Mouse (Mus musculus) right cerebral cortex, postnatal 4 days (tissue): ENCODE measurements around the gene Mrpl12.

Experiments
- DNase-seq: peaks from one replicate; pipeline ENCODE4 v3.0.0-alpha.2; 2022

Gene Mrpl12

DNA sequence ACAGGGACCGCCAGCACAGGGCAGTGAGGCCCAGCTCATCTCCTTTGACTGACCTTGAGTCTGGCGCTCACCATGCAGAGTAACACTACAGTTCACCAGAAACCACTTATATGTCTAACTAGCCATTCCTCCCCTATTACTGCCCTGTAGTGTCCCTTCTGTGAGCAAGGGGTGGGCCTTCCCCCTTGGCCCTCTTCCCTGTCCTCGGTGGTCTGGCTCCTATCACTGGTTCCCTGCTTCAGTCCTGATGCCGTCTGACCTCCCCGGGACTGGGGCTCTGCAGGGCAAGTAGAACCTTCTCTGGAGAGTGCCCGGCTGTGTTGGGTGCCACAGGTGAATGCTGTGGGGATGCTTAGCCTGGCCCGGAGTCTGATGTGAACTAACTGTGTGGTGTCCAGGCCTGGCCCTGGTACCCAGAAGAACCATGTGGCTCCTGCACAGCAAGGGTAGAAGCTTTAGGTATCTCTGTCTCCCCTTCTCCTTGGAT lies 922 bp upstream of the Mrpl12 start:
- DNase-seq, result no peak

- DNase-seq, result no peak
These were observed 838 bp downstream of the Mrpl12 start for GRCm38 (mm10) chr11:120485251-120485650.

- no peak for DNase-seq
These were observed 4.1 kb downstream of the Mrpl12 start for GRCm38 (mm10) chr11:120488516-120488915.

DNA sequence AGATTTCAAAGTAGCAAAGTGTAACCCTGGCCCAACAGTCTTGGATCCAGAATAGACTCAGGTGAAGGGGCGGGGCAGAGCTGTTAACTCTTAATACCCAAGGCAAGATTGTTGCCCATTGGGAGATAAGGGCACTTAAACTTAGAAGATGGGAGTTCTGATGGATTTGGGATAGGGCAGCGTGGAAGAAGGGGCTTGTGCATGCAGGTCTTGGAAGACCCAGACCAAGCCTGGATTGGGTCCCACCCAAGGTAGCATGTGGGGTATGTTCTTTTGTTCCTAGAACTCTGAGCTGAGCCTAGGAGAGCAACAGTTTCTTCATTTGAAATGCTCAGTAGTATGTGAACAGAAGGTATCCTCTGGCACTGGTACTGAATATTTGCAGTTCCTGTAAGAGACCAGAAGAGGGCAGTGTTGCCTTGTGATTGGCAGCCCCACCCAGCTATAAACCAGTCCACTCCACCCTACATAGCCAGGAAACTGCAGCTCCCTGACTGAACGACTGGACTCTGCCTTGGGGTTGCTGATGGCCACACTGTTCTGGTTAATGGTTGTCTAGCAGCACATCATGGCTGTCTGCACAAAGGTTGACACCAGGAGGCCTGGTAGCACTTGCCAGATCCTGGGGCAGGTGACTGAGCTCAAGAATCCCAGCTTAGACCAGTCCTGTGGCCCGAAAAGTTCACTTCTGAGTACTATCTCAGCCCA lies 4.8 kb downstream of the Mrpl12 start:
- DNase-seq, result no peak

GRCm38 (mm10) chr11:120490291-120491046 lies 6.1 kb downstream of the Mrpl12 start:
- no peak for DNase-seq

DNA sequence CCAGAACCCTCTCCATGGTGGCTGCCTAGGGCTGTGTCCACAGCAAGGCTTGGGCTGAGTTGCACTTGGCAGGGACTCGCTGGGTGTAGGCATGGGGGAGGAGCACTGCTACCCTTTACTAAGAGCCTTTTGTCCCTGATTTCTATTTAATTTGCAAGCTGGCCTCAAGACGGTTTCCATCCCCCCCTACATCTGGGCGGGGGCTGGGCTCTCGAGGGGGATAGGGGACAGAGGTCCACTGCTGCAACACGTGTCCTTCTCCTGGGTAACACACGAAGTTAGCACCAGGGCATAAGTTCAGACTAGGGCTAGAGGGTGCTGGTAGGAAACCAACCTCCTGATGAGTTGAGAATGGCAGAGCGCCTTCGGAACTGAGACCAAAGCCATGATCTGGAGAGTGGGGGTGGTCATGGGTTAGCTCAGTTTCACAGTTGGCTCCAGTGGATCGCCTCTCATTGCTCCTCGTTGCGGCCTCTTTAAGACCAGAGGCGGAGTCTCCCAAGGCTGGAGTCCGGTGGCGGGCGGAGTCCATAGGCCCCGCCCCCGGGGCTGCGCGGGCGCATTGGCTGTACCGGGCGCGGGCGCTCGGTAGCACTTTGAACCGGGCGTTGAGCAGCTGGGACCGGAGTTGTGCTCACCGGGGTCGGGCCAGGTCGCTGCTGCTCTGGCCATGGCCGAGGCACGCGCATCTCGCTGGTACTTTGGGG lies 7.1 kb downstream of the Mrpl12 start, which contains the start of gene Slc25a10:
TSS of gene Slc25a10 (plus strand) at position 524 of the 707 bp plus-strand sequence.
- DNase-seq, result peak; percentile 80

GRCm38 (mm10) chr11:120492024-120492877 lies 7.8 kb downstream of the Mrpl12 start:
- DNase-seq, result no peak

DNA sequence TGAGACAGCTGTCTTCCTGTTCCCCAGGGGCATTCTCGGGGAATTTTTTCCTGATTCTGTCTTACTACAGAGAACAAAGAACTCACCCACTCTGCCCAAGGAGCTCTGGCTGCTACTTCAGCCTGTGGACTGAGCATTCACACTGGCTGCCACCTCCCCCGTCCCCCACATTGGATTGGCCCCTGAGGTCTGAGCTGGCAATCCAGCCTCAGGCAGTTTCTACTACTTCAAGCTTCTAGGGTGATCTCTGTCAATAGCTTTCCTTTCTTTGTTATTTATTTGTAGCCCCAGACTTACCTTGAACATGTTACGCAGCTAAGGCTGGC lies 8.4 kb downstream of the Mrpl12 start:
- no peak for DNase-seq

DNA sequence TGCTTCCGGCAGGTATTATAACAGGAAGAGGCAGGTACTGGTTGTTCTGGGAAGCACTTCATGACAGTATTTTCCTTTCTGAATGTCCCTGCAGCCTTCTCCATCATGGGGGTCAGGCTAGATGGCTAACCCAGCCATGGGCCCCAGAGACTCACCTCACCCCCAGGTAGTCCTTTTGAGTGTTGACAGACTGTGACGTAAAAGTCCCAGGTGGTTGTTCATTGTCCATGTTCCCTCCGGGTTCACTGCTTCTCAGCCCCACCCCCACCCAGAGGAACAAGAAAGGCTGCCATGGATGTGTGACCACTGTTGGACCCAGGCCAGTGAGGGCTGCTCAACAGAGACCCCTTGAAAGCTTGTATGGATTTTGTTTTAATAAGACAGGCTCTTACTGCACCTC lies 8.9 kb downstream of the Mrpl12 start:
- no peak for DNase-seq

GRCm38 (mm10) chr11:120493911-120494310 lies 9.5 kb downstream of the Mrpl12 start:
- DNase-seq, result no peak

GRCm38 (mm10) chr11:120497436-120497835 lies 13.0 kb downstream of the Mrpl12 start:
- DNase-seq, result no peak

DNA sequence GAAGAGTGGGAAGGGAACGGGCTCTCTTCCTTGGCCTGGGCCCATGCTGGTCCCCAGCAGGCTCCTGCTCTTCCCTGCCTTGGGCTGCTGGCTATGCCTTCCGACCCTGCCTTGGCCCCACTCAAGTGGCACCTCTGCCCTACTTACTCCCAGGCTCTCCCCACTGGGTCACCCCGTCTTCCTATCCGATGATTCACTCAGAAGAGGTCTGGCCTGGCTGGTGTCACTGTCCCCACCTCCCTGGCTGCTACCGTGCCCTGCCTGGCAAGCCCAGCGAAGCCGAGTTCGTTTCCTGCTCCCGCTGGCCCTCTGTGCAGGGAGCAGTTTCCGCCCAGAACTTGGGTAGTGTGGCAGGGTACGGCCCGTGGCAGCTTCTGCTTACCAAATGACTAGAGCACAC lies 13.8 kb downstream of the Mrpl12 start:
- no peak for DNase-seq

- DNase-seq, result no peak
These were observed 14.5 kb downstream of the Mrpl12 start for GRCm38 (mm10) chr11:120498891-120499290.

- DNase-seq, result no peak
These were observed 15.5 kb downstream of the Mrpl12 start for GRCm38 (mm10) chr11:120499894-120500293.

- DNase-seq, result no peak
These were observed 15.9 kb downstream of the Mrpl12 start for GRCm38 (mm10) chr11:120500357-120500756.

DNA sequence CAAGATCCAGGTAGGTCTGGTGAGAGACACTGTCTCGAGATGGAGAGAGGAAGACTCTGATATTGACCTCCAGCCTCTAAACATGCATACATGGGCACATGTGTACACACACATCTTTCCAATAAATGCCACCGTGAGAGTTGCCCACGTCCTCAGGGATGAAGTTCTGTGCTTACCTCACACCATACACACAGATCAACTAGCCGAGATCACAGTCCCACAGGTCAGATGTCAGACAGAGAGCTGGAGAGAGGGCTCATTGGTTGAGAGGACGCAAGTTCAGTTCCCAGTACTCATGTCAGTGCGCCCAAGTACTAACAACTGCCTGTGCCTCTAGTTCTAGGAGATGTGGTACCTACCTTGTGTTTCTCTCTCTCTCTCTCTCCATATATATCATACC lies 16.6 kb downstream of the Mrpl12 start:
- DNase-seq, result no peak

- no peak for DNase-seq
These were observed 17.3 kb downstream of the Mrpl12 start for GRCm38 (mm10) chr11:120501701-120502100.

GRCm38 (mm10) chr11:120505661-120506060 lies 21.2 kb downstream of the Mrpl12 start:
- DNase-seq, result no peak

GRCm38 (mm10) chr11:120506899-120507298 lies 22.5 kb downstream of the Mrpl12 start:
- no peak for DNase-seq

GRCm38 (mm10) chr11:120507611-120508289 lies 23.3 kb downstream of the Mrpl12 start:
- no peak for DNase-seq

DNA sequence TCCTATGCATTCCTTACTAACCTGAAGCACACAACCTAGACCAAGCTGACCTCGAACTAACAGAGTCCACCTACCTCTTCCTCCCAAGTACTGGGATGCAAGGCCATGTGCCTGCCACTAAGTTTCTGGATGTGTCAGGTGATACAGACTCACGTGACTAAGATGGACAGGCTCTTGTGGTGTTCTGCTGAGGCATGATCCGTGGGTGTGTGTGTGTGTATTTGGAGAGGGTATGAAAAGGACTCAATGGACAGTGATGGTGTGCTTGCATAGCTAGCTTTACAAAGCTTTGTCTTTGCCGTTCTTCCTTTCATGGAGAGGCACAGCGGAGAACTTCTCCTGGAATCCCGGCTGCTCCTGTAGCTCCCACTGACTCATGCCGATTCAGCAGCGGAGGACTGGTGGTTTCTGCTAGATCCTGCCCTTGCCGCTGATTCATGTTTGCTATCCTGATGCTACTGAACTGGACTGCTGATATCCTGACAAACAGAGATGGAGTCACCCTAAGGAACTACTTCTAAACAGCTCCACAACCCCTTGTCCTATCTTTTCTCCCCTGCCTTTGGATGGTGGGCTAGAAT lies 24.0 kb downstream of the Mrpl12 start:
- no peak for DNase-seq

DNA sequence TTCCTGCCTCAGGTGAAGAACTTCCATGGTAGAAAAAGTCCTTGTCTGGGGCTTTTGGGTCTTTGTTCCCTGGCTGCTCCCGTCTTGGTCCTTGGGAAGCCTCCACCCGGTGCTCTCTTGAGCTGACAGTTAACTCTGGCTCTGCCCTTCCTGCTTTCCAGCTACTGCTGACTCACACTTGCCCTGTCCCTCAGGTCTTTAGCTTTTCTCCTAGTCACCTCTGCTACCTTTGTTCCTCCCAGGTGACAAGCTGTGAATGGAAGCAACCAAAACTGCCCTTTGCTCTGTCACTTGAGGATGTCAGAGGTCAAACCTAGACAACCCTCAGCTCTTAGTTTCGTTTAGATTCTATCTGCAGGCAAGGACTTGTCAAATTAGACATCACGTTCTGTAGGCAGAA lies 25.5 kb downstream of the Mrpl12 start:
- DNase-seq, result no peak
